Mouse (Mus musculus): ENCODE measurements around the gene Msl1.

DNA sequence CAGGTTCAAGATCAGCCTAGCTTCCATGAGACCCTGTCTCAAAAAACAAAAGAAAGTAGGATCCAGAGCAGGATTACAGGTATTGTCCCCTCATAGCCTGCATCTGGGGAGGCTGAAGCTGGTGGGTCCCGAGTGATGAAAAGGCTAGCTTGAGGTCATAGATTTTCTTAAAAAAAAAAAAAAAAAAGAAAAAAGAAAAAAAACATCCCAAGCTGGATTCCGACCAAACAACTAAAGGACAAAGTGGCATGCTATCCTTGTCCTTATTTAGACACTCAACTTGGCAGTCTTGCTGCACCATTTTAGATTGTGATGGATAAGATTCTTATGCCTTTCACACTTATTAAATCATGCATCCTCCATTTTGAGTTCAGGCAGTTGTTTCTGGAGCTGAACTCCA, 13.1 kb downstream of the Msl1 start:
- no peak for TF ChIP-seq POLR2A (IDR thresholded peaks at IDR 0.05; ENCODE audit: borderline replicate concordance, insufficient read depth, low read length)
- no peak for TF ChIP-seq CTCF (IDR thresholded peaks at IDR 0.05; ENCODE audit: borderline replicate concordance, insufficient read depth, low read depth, low read length)
